In the genomic region with DNA sequence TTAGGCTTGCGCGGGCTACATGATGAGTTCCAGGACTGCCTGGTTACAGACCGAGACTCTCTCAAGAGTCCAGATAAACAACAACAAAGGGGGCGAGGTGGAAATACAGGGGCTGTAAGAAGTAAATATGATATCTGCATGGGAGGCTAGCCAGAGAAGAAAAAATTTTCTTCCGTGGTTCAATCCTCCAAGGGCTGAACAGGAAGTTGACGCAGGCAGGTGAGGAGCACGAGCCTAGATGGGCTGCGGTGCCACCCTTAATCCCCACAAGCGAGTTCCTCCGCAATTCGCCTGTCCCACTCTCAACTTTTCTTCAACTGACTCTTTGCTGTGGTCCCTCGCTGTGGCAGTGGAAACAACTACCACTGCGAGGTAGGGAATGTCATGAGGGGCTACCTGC, we compare ENCODE assay signal across 8 mouse cellular contexts. TPM values are rescaled to one million over a fixed set of nuclear protein-coding genes. Genes with fewer than 3 reads are reported as not detected.
A peak's percentile ranks its signal among the peaks of the same experiment; 100 is the strongest.
DNase-seq lines count a peak whose midpoint lies in the region; ATAC-seq and TF ChIP-seq lines count a peak whose summit lies in the region.

No protein-coding gene starts in this region.

- WGBS in kidney, embryonic 15.5 days, result 3% methylated on average over 13 of the region's 13 CpGs
- WGBS in lung, postnatal 0 days, result 2% methylated on average over 13 of the region's 13 CpGs

- H3K4me1 ChIP-seq in kidney, embryonic 15.5 days, result peaks cover 9% of the 10 kb centered on the region
- H3K4me1 ChIP-seq in lung, postnatal 0 days (ENCODE audit: insufficient read depth, low read depth, low read length), result peaks cover 5% of the 10 kb centered on the region; the same call in 1 of the 2 replicates

- no peaks in the 10 kb centered on the region for H3K27me3 ChIP-seq in kidney, embryonic 15.5 days
- H3K27me3 ChIP-seq in lung, postnatal 0 days (replicated peaks; ENCODE audit: insufficient read depth, low read length), result no peaks in the 10 kb centered on the region

- H3K27ac ChIP-seq in kidney, embryonic 15.5 days, result peak overlapping the region; percentile 88
- peak overlapping the region; percentile 93; the same call in 1 of the 2 replicates for H3K27ac ChIP-seq in lung, postnatal 0 days (ENCODE audit: low read length)

- no peak for TF ChIP-seq CTCF in lung, postnatal 0 days (IDR thresholded peaks at IDR 0.05)

- no peaks in the 10 kb centered on the region for H3K9me3 ChIP-seq in kidney, embryonic 15.5 days (replicated peaks)
- no peaks in the 10 kb centered on the region for H3K9me3 ChIP-seq in lung, postnatal 0 days (ENCODE audit: low read length)

- no peak for DNase-seq in kidney, postnatal 14 days
- no peak for DNase-seq in lung, postnatal 0 days (ENCODE audit: low spot score)
- no peak for DNase-seq in adrenal gland, postnatal 14 days
- DNase-seq in left cerebral cortex, adult 18-20 months (ENCODE audit: low spot score in 2 of 2), result no peak
- no peak for DNase-seq in right cerebral cortex, postnatal 4 days

- no peak for TF ChIP-seq EP300 in lung, postnatal 0 days (IDR thresholded peaks at IDR 0.05)

- H3K36me3 ChIP-seq in kidney, embryonic 15.5 days, result no peaks in the 10 kb centered on the region
- H3K36me3 ChIP-seq in lung, postnatal 0 days (ENCODE audit: insufficient read depth, low read length), result no peaks in the 10 kb centered on the region

- peak overlapping the region; percentile 88 for H3K4me2 ChIP-seq in kidney, embryonic 15.5 days
- peak overlapping the region; percentile 67 for H3K4me2 ChIP-seq in lung, postnatal 0 days (replicated peaks; ENCODE audit: low read depth, low read length)

- H3K4me3 ChIP-seq in kidney, embryonic 15.5 days (replicated peaks), result peak overlapping the region; percentile 76
- H3K4me3 ChIP-seq in lung, postnatal 0 days (ENCODE audit: low read depth, low read length), result peak overlapping the region; percentile 78

- H3K9ac ChIP-seq in kidney, embryonic 15.5 days, result peak overlapping the region; percentile 29; the same call in 1 of the 2 replicates
- H3K9ac ChIP-seq in lung, postnatal 0 days (replicated peaks; ENCODE audit: low read depth), result no peak overlapping the region

- ATAC-seq in kidney, embryonic 15.5 days (replicated peaks; ENCODE audit: low FRiP score), result no peak
- ATAC-seq in activated CD4-positive, CD25-positive, alpha-beta regulatory T cell, adult 4 months, result peak; percentile 41
- peak; percentile 27 to 28; a peak in 3 of 4 replicates for ATAC-seq in hematopoietic stem cell, adult 5-6 weeks (replicated peaks in 1 of 2; ENCODE audit: insufficient read depth in 1 of 2, low FRiP score in 2 of 2, low TSS enrichment in 1 of 2, low read depth in 1 of 2, poor library complexity in 2 of 2, severe bottlenecking in 2 of 2)
- peak; percentile 5 for ATAC-seq in lung, postnatal 0 days

RNA-seq across cellular contexts. Expression of a gene that starts 0.6 kb away (rescaled TPM):
- polyA plus RNA-seq in kidney, embryonic 15.5 days (2015; fragmentation: Nextera tagmentation; extraction: Ambion mirVana), result 54.0 and 56.7 TPM in 2 replicates
- 10 to 100 TPM; 24.1 to 31.3 TPM for polyA plus RNA-seq in activated CD4-positive, CD25-positive, alpha-beta regulatory T cell, adult 4 months (2017; shearing (Covaris generic))
- total RNA-seq in hematopoietic stem cell, adult 5-6 weeks (2017), result 6.1 and 14.0 TPM in 2 replicates
- 23.1 and 29.1 TPM in 2 replicates for polyA plus RNA-seq in lung, postnatal 0 days (2015; fragmentation: Nextera tagmentation; extraction: Ambion mirVana)
- total RNA-seq in adrenal gland, postnatal 14 days (2021), result 30.8 and 31.0 TPM in 2 replicates
- 10 to 100 TPM; 57.4 to 60.5 TPM for total RNA-seq in left cerebral cortex, adult 18-20 months (2021)
